Mouse (Mus musculus): ENCODE data around the gene Slc26a10.

GRCm38 (mm10) chr10:127208921-127209320, 28.5 kb upstream of the Slc26a10 start:
- TF ChIP-seq EP300 (IDR thresholded peaks at IDR 0.05; ENCODE audit: low read depth) (no peak), CTCF (IDR thresholded peaks at IDR 0.05; ENCODE audit: low read depth) (no peak)
